Mouse (Mus musculus) E14TG2a.4 (cell line): ENCODE measurements around the gene Dennd6b.

Experiments
- CTCF ChIP-seq: conservative IDR thresholded peaks from 2 replicates; pipeline ENCODE4 v1.5.1; 2014; ENCODE audit warnings: low read length
- NANOG ChIP-seq: IDR thresholded peaks from 2 replicates; pipeline ENCODE4 v1.6.1; 2014; ENCODE audit warnings: borderline replicate concordance, low read length, mixed read lengths
- POU5F1 ChIP-seq: IDR thresholded peaks from 2 replicates; pipeline ENCODE4 v1.6.1; 2014; ENCODE audit warnings: low read length, borderline replicate concordance

DNA sequence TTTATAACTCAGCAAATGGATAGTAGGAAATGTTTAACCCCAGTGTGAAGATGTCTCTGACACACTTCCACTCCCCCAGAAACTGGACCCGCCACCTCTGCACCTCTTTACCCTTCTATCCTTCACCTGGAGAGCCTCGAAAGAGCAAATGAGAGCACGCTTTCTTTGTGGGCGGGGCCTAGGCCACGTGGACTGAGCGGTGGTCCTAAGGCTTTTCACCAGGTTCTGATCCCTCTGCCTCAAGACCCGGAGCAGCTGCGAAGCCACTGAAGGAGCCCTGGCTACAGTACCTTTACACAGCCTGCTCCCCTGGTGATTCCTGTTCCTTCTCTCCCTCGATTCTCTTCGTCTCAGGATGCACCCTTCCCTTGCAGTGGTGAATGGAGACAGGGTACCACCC lies 48.8 kb downstream of the Dennd6b start:
- no peak for TF ChIP-seq CTCF
- TF ChIP-seq NANOG, result no peak
- TF ChIP-seq POU5F1, result no peak
